Mouse (Mus musculus): ENCODE results near the gene Adck1. TPM values are rescaled to one million over a fixed set of nuclear protein-coding genes. Genes with fewer than 3 reads are reported as not detected.
"Not testable (repeated sequence)": the region's sequence is repeated elsewhere in the genome, so short reads cannot be mapped to it uniquely, and the experiment has no call there.

Gene Adck1
- polyA plus RNA-seq, 1 experiment from 2014 or later, result 11.2 TPM

DNA sequence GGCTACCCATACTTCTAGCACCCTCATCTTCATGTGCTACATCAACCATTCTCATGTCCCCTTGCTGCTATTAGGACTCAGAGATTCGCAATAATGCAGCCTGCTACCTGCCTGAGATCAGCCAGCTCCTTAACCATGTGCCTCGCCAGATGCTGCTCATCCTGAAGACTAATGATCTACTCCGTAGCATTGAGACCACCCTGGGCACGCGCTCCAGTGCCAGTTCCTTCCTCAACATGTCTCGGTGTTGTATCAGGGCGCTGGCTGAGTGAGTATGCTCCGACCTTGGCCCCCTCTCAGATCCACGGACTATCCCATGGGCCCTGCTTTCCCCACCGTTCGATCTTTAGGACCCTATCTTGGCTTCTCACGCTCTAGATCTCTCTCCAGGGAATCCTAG lies 98.6 kb downstream of the Adck1 start:
- Histone ChIP-seq H3K27ac (ENCODE audit: low read depth, low read length) (no peak overlapping the region), H3K4me1 (replicated peaks; ENCODE audit: control insufficient read depth, insufficient read depth, low read length) (no peaks in the 10 kb centered on the region), H3K9me3 (ENCODE audit: control insufficient read depth, low read length) (no peaks in the 10 kb centered on the region), H3K9ac (ENCODE audit: low read depth, low read length) (no peak overlapping the region), H3K36me3 (ENCODE audit: control insufficient read depth, insufficient read depth, low read length) (0 out of 2 replicates have a peak, but pooled peaks cover 2% of the 10 kb centered on the region), H3K27me3 (ENCODE audit: control insufficient read depth, insufficient read depth, low read length) (no peaks in the 10 kb centered on the region), H3K4me2 (replicated peaks; ENCODE audit: low read depth, low read length) (no peak overlapping the region), H3K4me3 (ENCODE audit: low read depth, low read length) (no peak overlapping the region)
- ATAC-seq (ENCODE audit: low FRiP score) (no peak), DNase-seq (ENCODE audit: low spot score) (no peak)
- 94% methylated on average over 12 of the region's 12 CpGs for WGBS

DNA sequence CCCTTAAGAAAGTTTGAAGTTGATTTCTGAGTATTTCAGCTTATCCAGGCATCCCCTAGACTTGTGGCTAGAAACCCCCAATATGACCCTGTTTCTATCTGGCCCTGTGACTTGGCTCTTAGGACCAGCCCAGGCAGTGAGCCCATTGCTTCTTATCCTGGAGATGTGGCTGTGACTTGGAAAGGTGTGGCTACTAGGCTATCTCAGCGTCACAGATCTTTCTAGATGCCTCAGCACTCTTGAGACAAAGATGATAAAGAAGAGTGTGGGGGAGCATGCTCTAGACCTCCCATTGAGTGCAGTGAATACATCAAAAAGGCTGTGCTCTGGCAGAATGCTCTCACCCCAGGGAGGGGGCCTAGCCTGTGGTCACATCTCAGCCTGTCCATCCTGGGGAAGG lies 99.1 kb downstream of the Adck1 start:
- WGBS, result 66% methylated on average over 1 of the region's 1 CpGs
- H3K9ac ChIP-seq (ENCODE audit: low read depth, low read length), result no peak overlapping the region
- no peaks in the 10 kb centered on the region for H3K27me3 ChIP-seq (ENCODE audit: control insufficient read depth, insufficient read depth, low read length)
- H3K27ac ChIP-seq (ENCODE audit: low read depth, low read length), result no peak overlapping the region
- no peak for DNase-seq (ENCODE audit: low spot score)
- no peak overlapping the region for H3K4me2 ChIP-seq (replicated peaks; ENCODE audit: low read depth, low read length)
- H3K9me3 ChIP-seq (ENCODE audit: control insufficient read depth, low read length), result no peaks in the 10 kb centered on the region
- no peak for ATAC-seq (ENCODE audit: low FRiP score)
- H3K4me1 ChIP-seq (replicated peaks; ENCODE audit: control insufficient read depth, insufficient read depth, low read length), result no peaks in the 10 kb centered on the region
- 0 out of 2 replicates have a peak, but pooled peaks cover 2% of the 10 kb centered on the region for H3K36me3 ChIP-seq (ENCODE audit: control insufficient read depth, insufficient read depth, low read length)
- no peak overlapping the region for H3K4me3 ChIP-seq (ENCODE audit: low read depth, low read length)

DNA sequence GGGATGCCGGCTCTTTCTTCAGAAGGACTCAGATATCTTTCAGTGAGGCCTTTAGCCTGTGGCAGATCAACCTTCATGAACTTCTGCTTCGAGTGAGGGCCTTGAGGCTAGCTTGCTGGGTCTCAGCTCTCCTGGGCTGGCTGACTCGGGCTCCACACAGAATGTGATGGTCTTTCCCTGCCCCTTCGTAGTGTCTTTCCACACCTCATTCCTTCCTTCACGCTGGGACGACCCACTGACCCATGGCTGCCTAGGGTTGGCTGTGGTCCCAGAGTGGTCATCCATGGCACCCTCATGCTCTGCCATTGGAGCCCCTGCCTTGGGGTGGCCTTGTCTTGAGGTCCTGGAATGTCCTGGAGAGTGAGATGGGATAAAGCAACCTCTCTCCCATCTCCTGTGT lies 100.7 kb downstream of the Adck1 start:
- H3K27me3 ChIP-seq (ENCODE audit: control insufficient read depth, insufficient read depth, low read length), result no peaks in the 10 kb centered on the region
- DNase-seq (ENCODE audit: low spot score) (no peak), ATAC-seq (ENCODE audit: low FRiP score) (no peak)
- H3K27ac ChIP-seq (ENCODE audit: low read depth, low read length), result no peak overlapping the region
- H3K4me1 ChIP-seq (replicated peaks; ENCODE audit: control insufficient read depth, insufficient read depth, low read length), result no peaks in the 10 kb centered on the region
- H3K4me3 ChIP-seq (ENCODE audit: low read depth, low read length), result no peak overlapping the region
- WGBS, result 85% methylated on average over 6 of the region's 6 CpGs
- no peaks in the 10 kb centered on the region for H3K9me3 ChIP-seq (ENCODE audit: control insufficient read depth, low read length)
- no peak overlapping the region for H3K4me2 ChIP-seq (replicated peaks; ENCODE audit: low read depth, low read length)
- 0 out of 2 replicates have a peak, but pooled peaks cover 2% of the 10 kb centered on the region for H3K36me3 ChIP-seq (ENCODE audit: control insufficient read depth, insufficient read depth, low read length)
- H3K9ac ChIP-seq (ENCODE audit: low read depth, low read length), result no peak overlapping the region

DNA sequence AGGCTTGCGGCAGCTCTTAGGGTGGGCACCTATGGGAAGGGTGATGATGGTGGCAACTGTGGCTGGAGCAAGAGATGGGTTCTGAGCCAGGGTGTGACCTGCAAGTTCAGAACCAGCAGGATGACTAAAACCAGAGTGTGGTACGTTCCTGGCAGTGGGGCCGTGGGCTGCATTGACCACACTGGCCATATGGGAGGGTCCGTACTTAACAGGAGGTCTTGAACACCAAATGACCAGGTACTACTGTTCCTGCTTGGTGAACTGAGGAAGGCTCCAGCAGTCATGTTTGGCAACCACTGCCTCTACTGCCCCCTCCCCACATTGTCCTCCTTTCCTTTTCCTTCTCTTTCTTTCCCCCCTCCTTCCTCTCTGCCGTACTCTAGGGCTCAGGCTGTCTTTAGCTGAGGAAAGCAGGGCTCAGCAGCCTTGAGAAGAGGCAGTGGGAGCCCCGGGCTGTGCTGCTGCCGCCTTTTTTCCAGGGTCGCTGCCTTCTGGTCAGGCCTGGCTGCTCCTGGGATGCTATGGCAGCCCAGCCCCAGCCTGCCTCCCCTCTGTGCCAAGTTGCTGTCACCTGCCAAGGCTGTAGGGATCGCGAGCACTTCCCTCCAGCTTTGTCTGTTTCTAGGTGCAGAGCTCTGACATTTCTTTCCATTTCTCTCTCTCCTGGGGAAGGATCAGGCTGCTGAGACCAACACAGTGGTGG lies 103.4 kb downstream of the Adck1 start:
- WGBS, result 79% methylated on average over 10 of the region's 10 CpGs
- Histone ChIP-seq H3K4me2 (replicated peaks; ENCODE audit: low read depth, low read length) (no peak overlapping the region), H3K36me3 (ENCODE audit: control insufficient read depth, insufficient read depth, low read length) (0 out of 2 replicates have a peak, but pooled peaks cover 2% of the 10 kb centered on the region), H3K27me3 (ENCODE audit: control insufficient read depth, insufficient read depth, low read length) (no peaks in the 10 kb centered on the region), H3K9me3 (ENCODE audit: control insufficient read depth, low read length) (no peaks in the 10 kb centered on the region), H3K4me1 (replicated peaks; ENCODE audit: control insufficient read depth, insufficient read depth, low read length) (no peaks in the 10 kb centered on the region), H3K27ac (ENCODE audit: low read depth, low read length) (no peak overlapping the region), H3K4me3 (ENCODE audit: low read depth, low read length) (no peak overlapping the region), H3K9ac (ENCODE audit: low read depth, low read length) (no peak overlapping the region)
- ATAC-seq (ENCODE audit: low FRiP score) (no peak), DNase-seq (ENCODE audit: low spot score) (no peak)

DNA sequence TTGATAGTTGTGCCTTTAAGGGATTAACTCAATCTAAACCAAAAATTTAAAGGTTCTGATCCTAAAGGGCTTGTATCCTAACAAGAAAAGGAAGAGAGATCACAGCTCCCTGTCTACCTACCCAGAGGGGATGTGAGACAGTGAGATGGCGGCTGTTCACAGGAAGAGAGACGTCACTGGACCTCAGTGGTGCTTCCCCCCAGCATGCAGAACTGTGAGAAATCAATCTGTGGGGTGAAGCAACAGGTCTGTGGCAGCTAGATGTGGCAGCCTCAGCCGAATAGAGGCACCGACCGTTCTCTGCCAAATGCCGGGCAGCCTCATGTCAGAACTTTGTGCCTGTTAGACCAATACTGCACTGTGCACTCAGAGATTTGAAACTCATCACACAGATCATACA lies 106.4 kb downstream of the Adck1 start:
- H3K27me3 ChIP-seq (ENCODE audit: control insufficient read depth, insufficient read depth, low read length), result no peaks in the 10 kb centered on the region
- DNase-seq (ENCODE audit: low spot score), result no peak
- no peak overlapping the region for H3K27ac ChIP-seq (ENCODE audit: low read depth, low read length)
- no peak overlapping the region for H3K4me3 ChIP-seq (ENCODE audit: low read depth, low read length)
- no peak overlapping the region for H3K4me2 ChIP-seq (replicated peaks; ENCODE audit: low read depth, low read length)
- H3K36me3 ChIP-seq (ENCODE audit: control insufficient read depth, insufficient read depth, low read length), result no peaks in the 10 kb centered on the region
- H3K4me1 ChIP-seq (replicated peaks; ENCODE audit: control insufficient read depth, insufficient read depth, low read length), result no peaks in the 10 kb centered on the region
- no peak overlapping the region for H3K9ac ChIP-seq (ENCODE audit: low read depth, low read length)
- ATAC-seq (ENCODE audit: low FRiP score), result no peak
- WGBS, result 92% methylated on average over 6 of the region's 6 CpGs
- H3K9me3 ChIP-seq (ENCODE audit: control insufficient read depth, low read length), result no peaks in the 10 kb centered on the region

DNA sequence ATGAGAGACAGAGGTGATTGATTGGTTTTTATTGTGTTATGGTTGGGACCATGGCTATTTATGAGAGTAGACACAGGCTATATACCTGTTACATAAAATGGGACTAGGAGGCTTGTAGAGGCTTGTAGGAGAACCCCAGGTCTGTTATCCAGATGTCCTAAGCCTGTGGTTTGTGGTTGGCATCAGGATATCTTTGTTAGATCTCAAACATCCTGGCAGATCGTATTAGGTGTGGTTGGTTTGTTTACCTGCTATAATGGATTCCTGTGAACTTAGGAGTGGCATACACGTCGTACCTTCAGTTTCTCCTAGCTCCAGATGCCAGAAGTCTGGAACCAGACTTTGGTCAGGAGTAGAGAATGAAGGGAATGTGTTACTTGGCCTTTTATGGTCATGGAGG lies 106.9 kb downstream of the Adck1 start:
- Histone ChIP-seq H3K4me3 (ENCODE audit: low read depth, low read length) (no peak overlapping the region), H3K4me1 (replicated peaks; ENCODE audit: control insufficient read depth, insufficient read depth, low read length) (no peaks in the 10 kb centered on the region), H3K27me3 (ENCODE audit: control insufficient read depth, insufficient read depth, low read length) (no peaks in the 10 kb centered on the region), H3K9me3 (ENCODE audit: control insufficient read depth, low read length) (no peaks in the 10 kb centered on the region), H3K9ac (ENCODE audit: low read depth, low read length) (no peak overlapping the region), H3K27ac (ENCODE audit: low read depth, low read length) (no peak overlapping the region), H3K36me3 (ENCODE audit: control insufficient read depth, insufficient read depth, low read length) (no peaks in the 10 kb centered on the region), H3K4me2 (replicated peaks; ENCODE audit: low read depth, low read length) (no peak overlapping the region)
- 88% methylated on average over 3 of the region's 3 CpGs for WGBS
- DNase-seq (ENCODE audit: low spot score) (no peak), ATAC-seq (ENCODE audit: low FRiP score) (no peak)

DNA sequence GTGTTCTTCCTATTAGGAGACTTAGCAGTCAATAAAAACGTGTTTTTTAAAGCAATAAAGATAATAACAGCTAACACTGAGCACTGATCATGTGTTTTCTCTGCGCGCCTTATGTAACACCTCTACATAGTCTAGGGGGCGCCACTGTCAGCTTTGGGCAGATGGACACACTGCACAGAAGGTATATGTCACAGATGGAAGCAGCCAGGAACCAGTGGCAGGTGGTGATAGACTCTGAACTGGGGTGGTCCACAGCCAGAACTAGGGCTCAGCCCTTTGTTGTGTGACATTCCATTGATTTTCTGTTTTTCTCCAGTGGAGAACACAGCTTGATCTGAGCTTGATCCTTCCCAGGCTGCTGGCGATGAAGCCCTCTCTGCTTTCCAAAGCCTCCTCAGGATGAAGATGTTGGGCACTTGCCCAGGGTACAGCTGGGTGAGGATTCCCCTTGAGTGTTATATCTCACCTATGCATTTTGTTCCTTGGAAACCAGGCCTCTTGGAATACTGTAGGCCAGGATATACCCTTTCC lies 107.6 kb downstream of the Adck1 start:
- Histone ChIP-seq H3K9me3 (ENCODE audit: control insufficient read depth, low read length) (no peaks in the 10 kb centered on the region), H3K36me3 (ENCODE audit: control insufficient read depth, insufficient read depth, low read length) (no peaks in the 10 kb centered on the region), H3K9ac (ENCODE audit: low read depth, low read length) (no peak overlapping the region), H3K4me1 (replicated peaks; ENCODE audit: control insufficient read depth, insufficient read depth, low read length) (no peaks in the 10 kb centered on the region), H3K27ac (ENCODE audit: low read depth, low read length) (no peak overlapping the region), H3K4me3 (ENCODE audit: low read depth, low read length) (no peak overlapping the region), H3K4me2 (replicated peaks; ENCODE audit: low read depth, low read length) (no peak overlapping the region), H3K27me3 (ENCODE audit: control insufficient read depth, insufficient read depth, low read length) (no peaks in the 10 kb centered on the region)
- DNase-seq (ENCODE audit: low spot score) (no peak), ATAC-seq (ENCODE audit: low FRiP score) (no peak)
- 72% methylated on average over 5 of the region's 5 CpGs for WGBS

DNA sequence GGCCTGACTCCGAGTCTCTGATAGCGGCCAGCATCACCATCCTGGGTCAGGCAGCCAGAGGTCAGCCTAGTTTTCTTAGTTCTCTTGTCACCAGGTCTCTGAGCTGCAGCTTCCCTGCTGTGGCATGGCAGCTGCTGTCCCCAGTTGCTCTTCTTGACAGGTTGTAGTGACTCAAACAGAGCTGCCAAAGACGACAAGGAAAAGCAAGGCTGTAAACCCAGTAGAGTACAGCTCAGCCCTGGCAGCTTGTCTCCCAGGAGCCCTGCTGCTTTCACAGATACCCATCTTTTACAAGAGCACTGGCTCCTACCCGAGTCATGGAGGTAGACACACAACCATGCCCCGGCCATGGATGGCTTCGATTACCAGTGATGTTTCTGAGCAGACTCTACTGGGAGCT lies 108.3 kb downstream of the Adck1 start:
- H3K4me3 ChIP-seq (ENCODE audit: low read depth, low read length), result no peak overlapping the region
- no peaks in the 10 kb centered on the region for H3K27me3 ChIP-seq (ENCODE audit: control insufficient read depth, insufficient read depth, low read length)
- H3K9me3 ChIP-seq (ENCODE audit: control insufficient read depth, low read length), result no peaks in the 10 kb centered on the region
- no peak for DNase-seq (ENCODE audit: low spot score)
- WGBS, result 58% methylated on average over 6 of the region's 6 CpGs
- H3K4me2 ChIP-seq (replicated peaks; ENCODE audit: low read depth, low read length), result no peak overlapping the region
- no peak overlapping the region for H3K27ac ChIP-seq (ENCODE audit: low read depth, low read length)
- H3K9ac ChIP-seq (ENCODE audit: low read depth, low read length), result no peak overlapping the region
- H3K4me1 ChIP-seq (replicated peaks; ENCODE audit: control insufficient read depth, insufficient read depth, low read length), result no peaks in the 10 kb centered on the region
- H3K36me3 ChIP-seq (ENCODE audit: control insufficient read depth, insufficient read depth, low read length), result no peaks in the 10 kb centered on the region
- ATAC-seq (ENCODE audit: low FRiP score), result no peak

DNA sequence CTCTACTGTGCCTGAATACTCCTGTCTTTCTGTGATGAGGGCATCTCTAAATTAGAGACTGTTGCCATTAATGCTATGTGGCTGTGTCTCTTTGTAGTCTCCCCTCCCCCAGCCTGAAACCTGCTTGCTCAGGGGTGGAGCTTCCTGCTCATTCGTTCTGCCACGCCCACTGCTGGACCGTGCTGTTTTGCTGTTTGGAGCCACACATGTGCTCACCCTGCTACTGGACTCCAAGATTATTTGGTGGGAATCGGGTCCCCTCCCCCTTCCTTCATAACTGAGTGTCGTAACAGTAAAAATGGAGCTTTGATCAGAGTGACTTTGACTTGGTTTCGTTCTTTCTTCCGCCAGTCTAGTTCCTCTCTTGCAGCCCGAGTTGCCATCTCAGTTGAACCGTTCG lies 111.5 kb downstream of the Adck1 start:
- WGBS, result 66% methylated on average over 10 of the region's 10 CpGs
- not testable (repeated sequence) for H3K4me3 ChIP-seq (ENCODE audit: low read depth, low read length); H3K36me3 ChIP-seq (ENCODE audit: control insufficient read depth, insufficient read depth, low read length); H3K9ac ChIP-seq (ENCODE audit: low read depth, low read length); H3K27ac ChIP-seq (ENCODE audit: low read depth, low read length); H3K4me1 ChIP-seq (replicated peaks; ENCODE audit: control insufficient read depth, insufficient read depth, low read length); ATAC-seq (ENCODE audit: low FRiP score); H3K9me3 ChIP-seq (ENCODE audit: control insufficient read depth, low read length); H3K4me2 ChIP-seq (replicated peaks; ENCODE audit: low read depth, low read length); DNase-seq (ENCODE audit: low spot score); H3K27me3 ChIP-seq (ENCODE audit: control insufficient read depth, insufficient read depth, low read length)
